Mouse (Mus musculus) kidney, embryonic 14.5 days (tissue): Measurements from ENCODE around the gene Gm17304. TPM values are rescaled to one million over a fixed set of nuclear protein-coding genes. Genes with fewer than 3 reads are reported as not detected.

ENCODE experiments used
- polyA plus RNA-seq: library from polyadenylated mRNA; unstranded; fragments of >200 nt; fragmentation: Nextera tagmentation; extraction: Ambion mirVana; gene quantifications from 2 replicates; pipeline ENCODE4 v1.2.1, GENCODE M21; 2014

Gm17304 gene
- polyA plus RNA-seq, 1 experiment from 2014 or later, result not detected

Other genes with a start within 250 kb of the Gm17304 start
- gene Barhl2, start 150.9 kb upstream of the Gm17304 start, polyA plus RNA-seq, result not detected in 2 replicates
- gene Zfp644, start 88.2 kb downstream of the Gm17304 start, polyA plus RNA-seq, result 107 TPM in 2 replicates